Mouse (Mus musculus): Measurements from ENCODE around the gene Srp9.
"Not testable (repeated sequence)": the region's sequence is repeated elsewhere in the genome, so short reads cannot be mapped to it uniquely, and the experiment has no call there.

The Srp9 gene

DNA sequence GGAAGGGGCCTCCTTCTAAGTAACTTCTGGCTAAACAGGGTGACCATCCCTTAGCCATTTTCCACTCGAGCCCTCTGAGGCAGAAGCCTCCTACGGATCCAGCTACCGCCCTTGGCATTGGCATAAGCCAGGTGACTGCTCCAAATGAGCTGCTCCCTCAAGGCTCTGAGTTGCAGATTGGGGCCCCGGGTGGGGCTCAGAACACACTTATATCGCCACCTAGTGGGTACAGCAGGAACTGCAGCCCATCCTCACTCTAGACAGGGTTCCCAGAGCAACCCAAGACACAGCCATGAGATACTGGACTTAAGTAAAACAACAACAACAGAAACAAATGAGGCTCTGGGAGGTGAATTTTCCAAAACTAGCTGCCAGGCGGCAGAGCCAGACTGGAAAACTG is 15.8 kb downstream of the Srp9 start:
- DNase-seq (ENCODE audit: inconsistent age in 2 of 2, low spot score in 1 of 2), result peak; percentile 75 to 94

DNA sequence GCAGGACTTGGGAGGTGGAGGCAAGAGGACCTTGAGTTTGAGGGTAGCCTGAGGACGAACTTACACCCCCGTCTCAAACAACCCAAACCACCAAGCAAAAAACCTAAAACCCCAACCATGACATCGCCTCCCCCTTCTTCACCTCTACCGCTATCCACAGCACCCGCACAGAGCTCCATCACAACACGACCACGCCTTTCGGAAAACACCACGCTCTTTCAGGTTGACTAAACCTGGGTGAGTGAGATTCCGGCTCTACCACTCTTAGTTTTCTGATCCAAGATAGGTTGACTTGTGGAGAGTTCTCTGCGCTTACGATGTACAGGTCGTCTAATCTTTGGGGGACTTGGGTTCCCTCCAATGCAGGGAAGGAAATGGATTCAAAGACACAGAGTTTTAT is 18.2 kb downstream of the Srp9 start:
- DNase-seq (ENCODE audit: inconsistent age in 2 of 2, low spot score in 1 of 2), result no peak

- peak in 1 of 2 experiments; percentile 55 for DNase-seq (ENCODE audit: inconsistent age in 2 of 2, low spot score in 1 of 2)
These were observed 18.8 kb downstream of the Srp9 start for GRCm38 (mm10) chr1:182143288-182143687.

DNA sequence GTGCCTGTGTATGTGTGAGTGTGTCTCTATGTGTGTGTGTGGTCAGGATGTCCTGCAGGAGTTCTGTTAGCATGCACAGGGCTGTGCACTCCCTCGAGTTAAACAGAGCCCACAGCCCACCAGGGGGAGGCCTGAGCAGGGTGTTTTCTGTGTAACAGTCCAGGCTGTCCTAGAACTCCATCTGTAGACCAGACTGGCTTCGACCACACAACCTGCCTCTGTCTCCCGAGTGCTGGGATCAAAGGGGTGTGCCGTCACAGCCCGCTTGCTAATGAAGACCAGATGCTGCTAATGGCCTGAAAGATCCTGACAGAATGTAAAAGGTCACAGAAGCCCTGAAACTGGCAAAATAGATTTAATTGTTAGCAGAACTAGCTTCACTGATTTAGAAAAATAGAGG is 21.0 kb downstream of the Srp9 start:
- DNase-seq (ENCODE audit: inconsistent age in 2 of 2, low spot score in 1 of 2), result no peak

DNA sequence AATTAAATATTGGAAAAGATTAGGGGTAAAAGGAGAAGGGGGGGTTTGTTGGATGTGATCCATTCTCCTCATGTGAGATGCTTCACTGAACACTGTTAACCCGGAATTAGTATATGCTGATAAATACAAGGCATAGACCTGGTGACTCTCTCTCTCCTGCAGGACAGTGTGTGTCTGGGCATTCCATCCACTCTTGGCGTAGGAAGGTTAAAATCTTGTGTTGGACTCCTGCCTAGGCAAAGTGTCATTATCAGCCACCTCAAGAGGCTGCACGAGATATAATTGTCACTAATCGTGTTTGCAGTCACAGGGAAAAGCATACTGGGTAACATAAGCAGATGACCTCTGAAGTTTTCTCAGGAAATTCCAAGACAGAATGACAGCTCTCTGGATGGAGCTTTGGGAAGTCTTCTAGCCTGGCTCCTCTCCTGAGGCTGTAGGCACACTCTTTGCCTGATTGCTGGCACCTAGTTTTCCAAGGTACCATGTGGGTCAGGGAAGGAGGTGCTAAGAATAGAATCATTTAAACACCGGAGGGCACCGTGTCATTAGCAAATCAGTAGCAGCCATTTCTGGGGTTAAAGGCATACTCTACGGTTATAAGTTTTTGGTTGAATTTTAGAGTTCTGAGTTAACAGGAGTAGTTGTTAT is 24.5 kb downstream of the Srp9 start:
- DNase-seq (ENCODE audit: inconsistent age in 2 of 2, low spot score in 1 of 2), result no peak

- DNase-seq (ENCODE audit: inconsistent age in 2 of 2, low spot score in 1 of 2), result no peak
These were observed 25.4 kb downstream of the Srp9 start for GRCm38 (mm10) chr1:182149966-182150365.

DNA sequence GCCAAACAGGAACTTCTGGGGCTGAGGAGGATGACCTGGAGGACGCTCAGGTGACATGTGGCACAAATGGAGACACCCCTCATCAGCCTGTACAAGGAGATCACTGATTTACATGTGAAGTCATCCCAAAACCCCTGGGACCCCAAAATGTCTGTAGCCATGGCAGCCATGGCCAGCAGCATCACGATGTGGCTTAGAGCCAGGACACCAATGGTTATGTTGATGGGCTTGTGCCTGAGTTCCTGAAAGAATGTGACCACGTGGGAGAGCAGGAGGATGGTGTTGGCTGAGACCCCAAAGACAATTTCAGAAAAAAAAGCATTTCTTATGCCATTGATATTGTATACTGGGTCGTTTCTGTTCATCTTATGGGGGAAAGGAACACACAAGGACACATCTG is 33.2 kb downstream of the Srp9 start:
- DNase-seq (ENCODE audit: inconsistent age in 2 of 2, low spot score in 1 of 2), result no peak

DNA sequence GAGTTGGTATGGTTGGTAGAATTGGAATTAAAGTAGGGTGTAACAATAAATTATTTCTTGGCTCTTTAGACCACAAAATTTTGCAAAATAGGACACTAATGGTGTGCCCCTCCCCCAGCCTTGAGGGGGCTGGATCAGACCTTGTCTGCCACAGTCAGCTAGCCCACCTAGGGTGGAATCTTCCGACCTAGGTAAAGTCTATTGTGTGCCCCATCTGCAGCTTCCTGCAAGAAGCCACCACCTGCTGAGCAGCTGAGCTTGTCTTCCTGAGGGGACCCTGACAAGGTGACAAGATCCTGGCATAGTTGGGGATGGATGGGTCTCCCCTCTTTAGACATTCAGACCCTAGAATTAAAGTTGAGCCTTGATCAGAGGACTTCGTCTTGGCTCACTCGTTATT is 35.0 kb downstream of the Srp9 start:
- no peak for DNase-seq (ENCODE audit: inconsistent age in 2 of 2, low spot score in 1 of 2)

DNA sequence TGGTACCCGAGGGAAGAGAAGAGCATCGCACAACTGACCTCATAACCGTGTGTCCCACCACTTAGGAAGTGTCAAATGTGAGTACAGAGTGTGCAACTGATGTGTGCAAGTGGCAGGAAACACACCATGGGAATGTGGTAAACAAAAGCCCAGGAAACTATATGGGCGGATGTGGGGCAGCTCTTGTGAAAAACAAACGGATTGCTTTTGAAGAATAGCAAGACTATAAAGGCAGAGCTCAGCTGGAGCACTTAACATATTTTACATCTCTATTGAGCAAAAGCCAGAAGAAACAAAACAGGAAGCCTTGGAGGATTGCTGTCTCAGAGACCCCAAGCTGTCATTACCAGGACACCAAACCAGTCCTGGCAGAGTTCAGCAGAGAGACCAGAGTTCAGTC is 38.4 kb downstream of the Srp9 start:
- no peak for DNase-seq (ENCODE audit: inconsistent age in 2 of 2, low spot score in 1 of 2)

GRCm38 (mm10) chr1:182164386-182164785 is 39.8 kb downstream of the Srp9 start, which contains the start of gene Vmn1r1:
Gene Vmn1r1 (minus strand): TSS chr1:182164486.
- DNase-seq (ENCODE audit: inconsistent age in 2 of 2, low spot score in 1 of 2), result no peak

DNA sequence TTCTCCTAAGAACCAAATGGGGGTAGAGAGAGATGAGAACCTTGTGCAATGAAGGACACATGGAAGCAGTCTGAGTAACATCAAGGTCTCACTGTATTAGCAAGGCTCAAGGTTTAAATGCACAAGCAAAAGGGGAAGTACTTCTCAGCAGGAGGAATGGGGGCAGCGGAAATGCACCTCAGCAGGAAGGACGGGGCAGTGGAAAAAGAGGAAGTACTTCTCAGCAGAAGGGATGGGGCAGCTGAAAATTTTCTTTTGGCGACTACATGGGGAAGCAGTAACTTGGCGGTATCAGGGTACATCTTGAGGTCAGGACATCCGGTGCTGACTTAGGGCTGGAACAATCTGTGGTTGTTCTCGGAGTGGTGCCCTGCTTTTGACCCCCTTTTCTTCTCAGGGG is 45.7 kb downstream of the Srp9 start:
- DNase-seq (ENCODE audit: inconsistent age in 2 of 2, low spot score in 1 of 2), result not testable (repeated sequence)

DNA sequence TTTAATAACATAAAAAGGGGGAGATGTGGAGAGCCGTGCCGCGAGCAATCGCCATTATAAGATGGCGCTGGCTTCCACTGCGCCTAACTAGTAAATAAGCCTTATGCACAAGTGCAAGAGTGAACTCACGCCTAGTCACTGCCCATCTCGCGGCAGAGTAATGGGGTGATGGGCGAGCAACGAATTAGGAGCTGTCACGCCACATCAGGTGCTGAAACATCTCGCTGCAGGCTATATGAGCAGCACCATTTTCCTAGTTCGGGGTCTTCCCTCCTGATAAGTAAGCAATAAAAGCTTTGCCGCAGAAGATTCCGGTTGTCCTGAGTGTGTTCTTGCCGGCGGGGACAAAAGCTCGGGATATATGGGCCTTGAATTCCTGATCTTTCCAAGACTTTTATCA is 52.4 kb downstream of the Srp9 start:
- not testable (repeated sequence) for DNase-seq (ENCODE audit: inconsistent age in 2 of 2, low spot score in 1 of 2)

DNA sequence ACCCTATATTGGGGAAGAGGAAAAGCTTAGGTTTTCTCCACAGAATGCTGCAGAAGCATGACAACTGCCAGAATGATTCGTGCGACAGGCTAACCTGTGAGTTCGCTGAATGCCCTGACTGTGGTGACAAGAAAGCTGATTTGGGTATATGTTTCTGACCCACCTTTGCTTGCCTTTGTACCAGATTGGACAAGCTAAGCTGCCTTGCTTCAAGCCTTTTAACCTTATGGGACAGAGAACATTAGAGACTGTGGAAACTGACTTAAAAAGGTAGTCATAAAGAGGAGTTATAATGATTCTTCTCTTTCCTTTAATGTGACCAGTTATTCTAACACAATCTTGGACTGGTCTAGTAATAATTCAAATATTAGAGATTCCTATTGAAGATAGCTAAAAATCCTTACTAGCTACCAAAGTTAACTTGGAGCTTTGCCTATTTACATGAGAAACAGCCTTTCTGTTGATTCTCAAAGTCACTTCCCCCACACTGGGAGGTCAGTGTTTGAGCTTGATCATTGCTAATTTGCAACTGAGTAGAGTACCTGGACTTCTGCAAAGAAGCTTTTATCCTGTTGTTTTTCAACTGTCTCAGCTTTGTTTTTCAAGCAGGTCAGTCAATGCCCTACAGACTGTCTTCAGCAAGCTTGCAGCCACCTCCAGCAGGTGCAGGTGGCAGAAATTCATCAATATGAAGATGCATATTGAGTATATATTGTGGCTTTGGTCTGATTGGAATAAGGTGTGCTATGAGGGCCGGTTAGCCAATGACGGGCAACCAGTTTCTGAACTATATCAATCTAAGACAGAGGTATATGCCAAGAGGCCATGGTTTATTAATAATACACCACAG is 57.1 kb downstream of the Srp9 start:
- no peak for DNase-seq (ENCODE audit: inconsistent age in 2 of 2, low spot score in 1 of 2)

Measured in adrenal gland, adult (tissue).